Mouse (Mus musculus) forebrain, embryonic 12.5 days (tissue): ENCODE results near the gene Plxnb1. TPM values are rescaled to one million over a fixed set of nuclear protein-coding genes. Genes with fewer than 3 reads are reported as not detected.

Experiments
- ATAC-seq: fragments of 200-750 bp; cut with Nextera tagmentation; 2 replicates; pipeline ENCODE4 v1.8.0; 2017; ENCODE audit warnings: moderate TSS enrichment; ENCODE audit not compliant: low FRiP score
- H3K27ac ChIP-seq: fragments of 300-500 bp; sonication (generic); 2 replicates; pipeline ENCODE4 v1.5.1; 2016; ENCODE audit warnings: mild to moderate bottlenecking
- H3K27me3 ChIP-seq: fragments of 300-500 bp; sonication (generic); 2 replicates; pipeline ENCODE4 v1.6.1; 2016; ENCODE audit warnings: mild to moderate bottlenecking
- H3K36me3 ChIP-seq: fragments of 300-500 bp; sonication (generic); replicated peaks from 2 replicates; pipeline ENCODE4 v1.6.1; 2016; ENCODE audit warnings: mild to moderate bottlenecking
- H3K4me1 ChIP-seq: fragments of 300-500 bp; sonication (generic); 2 replicates; pipeline ENCODE4 v1.6.1; 2016
- H3K4me2 ChIP-seq: fragments of 300-500 bp; sonication (generic); 2 replicates; pipeline ENCODE4 v1.6.1; 2016; ENCODE audit warnings: mild to moderate bottlenecking, moderate library complexity
- H3K4me3 ChIP-seq: fragments of 300-500 bp; sonication (generic); replicated peaks from 2 replicates; pipeline ENCODE4 v1.5.1; 2016; ENCODE audit warnings: mild to moderate bottlenecking
- H3K9ac ChIP-seq: fragments of 300-500 bp; sonication (generic); 2 replicates; pipeline ENCODE4 v1.6.1; 2016; ENCODE audit warnings: mild to moderate bottlenecking
- H3K9me3 ChIP-seq: fragments of 300-500 bp; sonication (generic); 2 replicates; pipeline ENCODE4 v1.6.1; 2016
- WGBS: fragments of 180-500 bp; shearing (Covaris S2); methylation state at CpG from one replicate; pipeline ENCODE4 v1.1.7; 2016; 5-methylcytosine and 5-hydroxymethylcytosine counted together
- polyA plus RNA-seq: library from polyadenylated mRNA; unstranded; fragments of >200 nt; fragmentation: Nextera tagmentation; extraction: Ambion mirVana; gene quantifications from 2 replicates; pipeline ENCODE4 v1.2.1, GENCODE M21; 2016

Plxnb1 gene
- polyA plus RNA-seq, 1 experiment from 2014 or later: 39.9 TPM

DNA sequence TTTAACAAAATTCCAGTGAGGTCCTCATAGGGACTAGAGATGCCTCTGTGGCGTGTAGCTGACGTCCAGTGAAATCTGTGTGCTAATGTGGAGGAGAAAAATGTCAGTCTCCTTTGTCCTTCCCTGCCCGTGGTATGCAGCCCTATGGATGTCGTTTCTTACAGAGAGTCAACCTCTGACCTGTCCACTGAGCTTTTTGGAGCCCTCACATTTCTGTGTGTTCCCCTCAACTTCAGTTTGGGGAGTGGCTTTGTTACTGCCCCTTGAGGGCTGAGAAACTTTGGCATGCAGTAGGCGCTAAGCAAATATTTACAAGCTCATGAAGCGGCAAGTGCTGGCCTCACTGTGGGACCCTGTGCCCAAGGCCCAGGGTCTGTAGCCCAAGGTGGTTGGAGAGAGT lies 2.1 kb downstream of the Plxnb1 start:
- peak overlapping the region; percentile 95 for H3K4me2 ChIP-seq
- no peak for ATAC-seq
- peak overlapping the region; percentile 97 for H3K9ac ChIP-seq
- H3K9me3 ChIP-seq: no peaks in the 10 kb centered on the region
- peak overlapping the region; percentile 74 for H3K4me3 ChIP-seq
- WGBS: 15% methylated on average over 6 of the region's 6 CpGs
- peaks cover 56% of the 10 kb centered on the region for H3K4me1 ChIP-seq
- H3K27ac ChIP-seq: peak overlapping the region; percentile 100
- H3K27me3 ChIP-seq: no peaks in the 10 kb centered on the region
- peaks cover 41% of the 10 kb centered on the region for H3K36me3 ChIP-seq

DNA sequence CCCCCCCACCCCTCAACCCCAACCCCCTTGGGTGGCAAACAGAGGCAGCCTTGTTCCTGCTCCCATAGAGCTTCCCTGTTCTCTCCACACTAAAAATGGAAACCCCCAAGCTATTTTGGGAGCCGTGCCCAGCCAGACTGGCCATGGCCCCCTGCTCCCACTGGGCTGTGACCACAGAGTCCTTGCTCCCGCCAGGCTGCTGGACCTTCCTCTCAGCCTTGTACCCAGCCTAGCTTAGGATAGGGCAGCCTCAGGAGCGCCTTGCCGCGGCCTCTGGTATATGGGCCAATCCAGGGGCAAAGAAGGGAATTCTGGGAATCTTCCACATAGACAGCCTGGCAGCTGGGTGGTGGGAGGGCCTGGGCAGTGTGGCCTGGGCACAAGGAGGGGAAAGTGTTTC lies 2.6 kb downstream of the Plxnb1 start:
- Histone ChIP-seq H3K27ac (peak overlapping the region; percentile 100), H3K4me1 (peaks cover 56% of the 10 kb centered on the region), H3K9me3 (no peaks in the 10 kb centered on the region), H3K27me3 (no peaks in the 10 kb centered on the region), H3K4me3 (peak overlapping the region; percentile 74), H3K9ac (peak overlapping the region; percentile 97), H3K4me2 (peak overlapping the region; percentile 95), H3K36me3 (peaks cover 42% of the 10 kb centered on the region)
- no peak for ATAC-seq
- 65% methylated on average over 5 of the region's 5 CpGs for WGBS

DNA sequence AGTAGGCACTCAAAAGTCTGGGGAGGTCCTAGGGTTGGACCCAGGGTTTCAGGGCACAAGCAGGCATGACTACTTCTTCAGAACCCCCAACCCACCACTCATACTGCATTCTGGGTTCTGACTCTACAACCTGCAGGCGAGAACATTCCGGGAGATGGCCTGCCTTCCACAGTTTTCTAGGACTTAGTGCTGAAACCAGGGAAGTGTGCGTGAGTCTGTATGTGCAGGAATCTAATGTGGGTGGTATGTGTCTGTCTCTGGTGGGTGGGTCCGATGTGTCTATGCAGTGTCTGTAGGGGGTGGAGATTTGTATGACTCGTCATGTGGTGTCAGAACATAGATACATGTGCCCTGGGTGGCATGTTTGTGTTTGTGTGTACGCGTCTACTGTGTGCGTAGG lies 3.2 kb downstream of the Plxnb1 start:
- ATAC-seq: no peak
- Histone ChIP-seq H3K9ac (peak overlapping the region; percentile 97), H3K27ac (peak overlapping the region; percentile 100), H3K36me3 (peaks cover 45% of the 10 kb centered on the region), H3K9me3 (no peaks in the 10 kb centered on the region), H3K27me3 (no peaks in the 10 kb centered on the region), H3K4me1 (peaks cover 52% of the 10 kb centered on the region), H3K4me2 (peak overlapping the region; percentile 95), H3K4me3 (peak overlapping the region; percentile 74)
- WGBS: 92% methylated on average over 8 of the region's 8 CpGs

DNA sequence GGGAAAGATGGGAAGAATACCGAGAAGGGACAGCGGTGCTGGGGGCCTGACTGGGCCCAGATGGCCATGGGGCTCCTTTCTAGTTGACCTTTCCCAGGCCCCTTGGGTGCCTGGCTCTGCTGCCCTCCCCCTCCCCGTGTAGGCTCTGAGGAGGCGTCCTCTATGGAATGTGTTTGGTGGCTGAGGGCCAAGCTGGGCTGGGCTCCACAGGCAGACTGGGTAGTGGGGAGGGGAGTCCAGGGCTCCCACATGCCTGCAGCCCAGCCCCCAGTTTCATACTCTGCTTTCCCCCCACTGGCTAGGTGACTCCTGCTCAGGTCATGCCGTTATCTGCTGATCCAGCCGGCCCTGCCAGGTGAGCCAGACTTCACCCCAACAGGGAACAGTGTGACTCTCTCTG lies 3.8 kb downstream of the Plxnb1 start:
- H3K4me3 ChIP-seq: peak overlapping the region; percentile 74; the same call in 1 of the 2 replicates
- 64% methylated on average over 6 of the region's 6 CpGs for WGBS
- peaks cover 46% of the 10 kb centered on the region for H3K4me1 ChIP-seq
- H3K9ac ChIP-seq: peak overlapping the region; percentile 97; the same call in 1 of the 2 replicates
- no peaks in the 10 kb centered on the region for H3K9me3 ChIP-seq
- H3K27me3 ChIP-seq: no peaks in the 10 kb centered on the region
- peak overlapping the region; percentile 100; the same call in 1 of the 2 replicates for H3K27ac ChIP-seq
- ATAC-seq: no peak
- H3K36me3 ChIP-seq: peaks cover 51% of the 10 kb centered on the region
- H3K4me2 ChIP-seq: peak overlapping the region; percentile 95

DNA sequence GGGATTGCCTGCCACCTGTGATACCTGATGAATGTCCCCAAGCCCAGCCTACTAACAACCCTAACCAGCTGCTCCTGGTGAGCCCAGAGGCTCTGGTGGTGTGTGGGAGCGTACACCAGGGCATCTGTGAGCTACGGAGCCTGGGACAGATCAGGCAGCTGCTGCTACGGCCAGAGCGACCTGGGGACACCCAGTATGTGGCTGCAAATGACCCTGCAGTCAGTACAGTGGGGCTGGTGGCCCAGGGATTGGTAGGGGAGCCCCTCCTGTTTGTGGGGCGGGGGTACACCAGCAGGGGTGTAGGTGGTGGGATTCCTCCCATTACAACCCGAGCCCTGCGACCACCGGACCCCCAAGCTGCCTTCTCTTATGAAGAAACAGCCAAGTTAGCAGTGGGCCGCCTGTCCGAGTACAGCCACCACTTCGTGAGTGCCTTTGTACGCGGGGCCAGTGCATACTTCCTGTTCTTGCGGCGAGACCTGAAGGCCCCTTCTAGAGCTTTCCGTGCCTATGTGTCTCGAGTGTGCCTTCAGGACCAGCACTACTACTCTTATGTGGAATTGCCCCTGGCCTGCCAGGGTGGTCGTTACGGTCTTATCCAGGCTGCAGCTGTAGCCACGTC lies 5.2 kb downstream of the Plxnb1 start:
- no peak overlapping the region for H3K4me2 ChIP-seq
- H3K4me1 ChIP-seq: peaks cover 43% of the 10 kb centered on the region
- H3K27me3 ChIP-seq: no peaks in the 10 kb centered on the region
- ATAC-seq: no peak
- no peak overlapping the region for H3K27ac ChIP-seq
- H3K9ac ChIP-seq: no peak overlapping the region
- H3K36me3 ChIP-seq: peaks cover 66% of the 10 kb centered on the region
- no peaks in the 10 kb centered on the region for H3K9me3 ChIP-seq
- H3K4me3 ChIP-seq: no peak overlapping the region
- WGBS: 89% methylated on average over 20 of the region's 20 CpGs

DNA sequence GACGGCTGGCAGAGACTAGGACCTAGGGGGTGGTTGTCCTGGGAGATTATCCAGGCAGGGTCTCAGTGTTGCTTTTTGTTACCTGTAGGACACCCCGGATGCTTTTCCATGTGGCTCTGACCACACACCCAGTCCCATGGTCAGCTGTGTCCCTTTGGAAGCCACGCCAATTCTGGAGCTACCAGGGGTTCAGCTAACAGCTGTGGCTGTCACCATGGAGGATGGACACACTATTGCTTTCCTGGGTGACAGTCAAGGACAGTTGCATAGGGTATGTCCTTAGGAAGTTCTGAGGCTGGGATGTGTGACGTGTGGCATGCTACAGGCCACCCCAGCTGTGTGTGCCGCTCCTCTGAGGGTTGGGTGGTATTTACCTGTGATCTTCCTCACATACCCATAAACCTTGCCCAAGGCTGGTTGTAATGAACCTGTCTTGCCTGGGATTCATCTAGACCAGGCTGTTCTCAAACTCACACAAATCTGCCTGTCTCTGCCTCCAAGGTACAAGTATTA lies 6.8 kb downstream of the Plxnb1 start:
- Histone ChIP-seq H3K9me3 (no peaks in the 10 kb centered on the region), H3K4me3 (no peak overlapping the region), H3K4me1 (peaks cover 35% of the 10 kb centered on the region), H3K27ac (no peak overlapping the region), H3K36me3 (peaks cover 82% of the 10 kb centered on the region), H3K9ac (no peak overlapping the region), H3K4me2 (no peak overlapping the region), H3K27me3 (no peaks in the 10 kb centered on the region)
- 94% methylated on average over 5 of the region's 5 CpGs for WGBS
- ATAC-seq: no peak

DNA sequence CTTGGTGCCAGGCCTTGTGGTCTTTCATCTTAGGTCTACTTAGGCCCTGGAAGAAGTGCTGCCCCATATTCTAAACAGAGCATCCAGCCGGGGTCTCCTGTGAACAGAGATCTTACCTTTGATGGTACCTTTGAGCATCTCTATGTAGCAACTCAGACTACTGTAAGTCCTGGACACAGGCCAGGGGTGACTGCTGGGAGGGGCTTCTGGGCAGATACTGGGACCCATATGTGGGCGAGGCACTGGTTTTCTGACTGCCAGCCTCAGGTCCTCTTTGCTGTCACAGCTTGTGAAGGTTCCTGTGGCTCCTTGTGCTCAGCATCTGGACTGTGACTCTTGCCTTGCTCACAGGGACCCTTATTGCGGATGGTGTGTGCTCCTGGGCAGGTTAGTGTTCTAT lies 7.4 kb downstream of the Plxnb1 start:
- Histone ChIP-seq H3K27ac (0 out of 2 replicates have a peak overlapping the region, but pooled peaks have one; percentile 13), H3K4me3 (no peak overlapping the region), H3K9me3 (no peaks in the 10 kb centered on the region), H3K9ac (no peak overlapping the region), H3K4me2 (no peak overlapping the region), H3K27me3 (no peaks in the 10 kb centered on the region), H3K4me1 (peaks cover 30% of the 10 kb centered on the region), H3K36me3 (peaks cover 85% of the 10 kb centered on the region)
- ATAC-seq: no peak
- WGBS: 93% methylated on average over 3 of the region's 3 CpGs

DNA sequence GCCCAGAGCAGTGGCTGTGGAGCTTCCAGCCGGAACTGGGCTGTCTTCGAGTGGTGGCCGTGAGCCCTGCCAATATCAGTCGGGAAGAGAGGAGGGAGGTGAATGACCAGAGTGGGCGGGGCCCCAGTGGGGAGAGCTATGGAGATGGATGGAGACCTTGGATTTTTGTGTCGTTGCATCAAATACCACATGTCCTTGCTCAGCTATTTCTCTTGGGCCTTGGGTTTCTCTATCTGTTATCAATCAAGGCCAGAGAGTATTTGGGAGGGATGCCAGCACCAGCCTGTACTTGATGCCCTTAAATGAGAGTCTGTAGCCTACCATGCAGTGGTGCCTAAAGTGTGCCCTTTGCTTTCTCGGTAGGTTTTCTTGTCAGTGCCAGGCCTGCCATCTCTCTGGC lies 8.1 kb downstream of the Plxnb1 start:
- Histone ChIP-seq H3K9ac (no peak overlapping the region), H3K4me1 (peaks cover 23% of the 10 kb centered on the region), H3K27me3 (no peaks in the 10 kb centered on the region), H3K36me3 (peaks cover 93% of the 10 kb centered on the region), H3K4me2 (no peak overlapping the region), H3K4me3 (no peak overlapping the region), H3K27ac (no peak overlapping the region), H3K9me3 (no peaks in the 10 kb centered on the region)
- ATAC-seq: no peak
- 85% methylated on average over 7 of the region's 7 CpGs for whole genome bisulfite sequencing

DNA sequence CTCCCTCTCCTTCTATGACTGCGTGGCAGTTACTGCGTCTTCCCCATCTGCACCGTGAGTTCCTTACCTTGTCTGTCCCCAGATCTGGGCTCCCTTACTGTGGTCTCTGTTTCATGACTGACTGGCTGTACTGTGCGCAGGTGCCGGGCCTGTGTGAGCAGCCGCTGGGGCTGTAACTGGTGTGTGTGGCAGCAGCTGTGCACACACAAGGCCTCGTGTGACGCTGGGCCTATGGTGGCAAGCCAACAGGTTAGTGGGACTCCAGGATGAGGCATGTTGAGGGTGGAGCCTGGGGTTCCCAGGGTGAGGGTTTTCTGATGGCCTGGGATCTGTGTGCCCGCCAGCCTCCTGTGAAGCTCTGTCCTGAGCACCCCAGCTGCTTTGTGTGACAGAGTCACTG lies 8.9 kb downstream of the Plxnb1 start:
- no peak for ATAC-seq
- peaks cover 15% of the 10 kb centered on the region for H3K4me1 ChIP-seq
- peaks cover 98% of the 10 kb centered on the region for H3K36me3 ChIP-seq
- no peaks in the 10 kb centered on the region for H3K9me3 ChIP-seq
- H3K27me3 ChIP-seq: no peaks in the 10 kb centered on the region
- WGBS: 92% methylated on average over 9 of the region's 9 CpGs
- H3K9ac ChIP-seq: no peak overlapping the region
- H3K27ac ChIP-seq: 0 out of 2 replicates have a peak overlapping the region, but pooled peaks have one; percentile 13
- H3K4me2 ChIP-seq: no peak overlapping the region
- no peak overlapping the region for H3K4me3 ChIP-seq

DNA sequence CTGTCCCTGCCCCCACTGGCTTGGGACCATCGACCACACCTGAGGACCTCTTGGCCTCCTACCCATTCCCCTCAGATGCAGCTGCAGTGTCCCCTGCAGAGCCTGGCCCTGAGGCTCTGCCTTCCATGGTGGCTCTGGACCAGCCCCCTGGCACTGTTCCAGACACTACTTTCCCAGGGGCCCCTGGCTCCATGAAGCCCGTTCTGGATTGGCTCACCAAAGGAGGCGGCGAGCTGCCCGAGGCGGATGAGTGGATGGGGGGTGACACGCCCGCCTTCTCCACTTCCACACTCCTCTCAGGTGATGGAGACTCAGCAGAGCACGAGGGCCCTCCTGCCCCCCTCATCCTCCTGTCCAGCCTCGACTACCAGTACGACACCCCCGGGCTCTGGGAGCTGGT lies 9.8 kb downstream of the Plxnb1 start:
- H3K36me3 ChIP-seq: peaks cover 98% of the 10 kb centered on the region
- H3K27ac ChIP-seq: no peak overlapping the region
- H3K4me1 ChIP-seq: peaks cover 11% of the 10 kb centered on the region
- 85% methylated on average over 12 of the region's 12 CpGs for WGBS
- ATAC-seq: peak; percentile 27; the same call in 1 of the 2 replicates
- H3K9ac ChIP-seq: no peak overlapping the region
- H3K4me2 ChIP-seq: no peak overlapping the region
- H3K9me3 ChIP-seq: no peaks in the 10 kb centered on the region
- no peak overlapping the region for H3K4me3 ChIP-seq
- no peaks in the 10 kb centered on the region for H3K27me3 ChIP-seq

DNA sequence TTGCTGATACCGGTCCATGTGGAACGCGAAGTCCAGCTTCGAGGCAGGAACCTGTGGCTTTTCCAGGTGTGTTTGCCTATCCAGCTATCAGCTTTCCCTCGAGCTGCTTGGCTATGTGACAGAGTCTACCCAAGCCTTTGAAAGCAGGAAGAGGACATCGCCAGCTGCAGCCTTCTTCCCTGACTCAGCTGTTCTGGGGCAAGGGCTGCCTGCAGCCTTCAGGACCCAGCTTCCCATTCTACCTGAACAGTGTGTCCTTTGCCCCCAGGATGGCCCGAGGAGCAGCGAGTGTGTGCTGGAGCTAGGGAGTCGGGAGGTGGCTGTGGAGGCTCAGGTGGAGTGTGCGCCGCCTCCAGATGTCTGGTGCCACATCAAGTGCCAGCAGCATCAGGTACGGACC lies 10.5 kb downstream of the Plxnb1 start:
- H3K4me3 ChIP-seq: no peak overlapping the region
- H3K27me3 ChIP-seq: no peaks in the 10 kb centered on the region
- peaks cover 98% of the 10 kb centered on the region for H3K36me3 ChIP-seq
- no peak overlapping the region for H3K9ac ChIP-seq
- peaks cover 7% of the 10 kb centered on the region for H3K4me1 ChIP-seq
- WGBS: 96% methylated on average over 12 of the region's 12 CpGs
- no peak overlapping the region for H3K27ac ChIP-seq
- H3K4me2 ChIP-seq: no peak overlapping the region
- ATAC-seq: no peak
- no peaks in the 10 kb centered on the region for H3K9me3 ChIP-seq

DNA sequence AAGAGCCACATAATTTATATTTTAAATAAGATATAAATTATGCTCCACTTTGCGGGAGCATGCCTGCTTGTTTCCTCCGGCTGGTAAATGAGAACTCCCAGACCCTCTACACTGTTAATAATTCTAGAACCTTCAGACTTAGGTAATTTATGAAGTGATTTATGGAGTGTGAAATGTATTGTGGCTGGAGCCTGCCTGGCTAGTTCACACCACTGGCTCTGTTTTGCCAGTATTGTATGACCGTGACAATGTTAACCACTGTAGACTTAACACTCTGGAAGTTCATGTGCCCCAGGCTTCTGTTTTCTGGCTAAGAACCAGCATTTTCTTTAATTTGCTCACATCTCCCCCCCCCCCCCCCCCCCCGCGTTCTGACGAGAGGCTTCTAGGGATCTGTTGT lies 12.2 kb downstream of the Plxnb1 start:
- Histone ChIP-seq H3K4me2 (no peak overlapping the region), H3K4me3 (no peak overlapping the region), H3K9ac (no peak overlapping the region), H3K36me3 (peaks cover 98% of the 10 kb centered on the region), H3K4me1 (peaks cover 7% of the 10 kb centered on the region), H3K27ac (no peak overlapping the region), H3K9me3 (no peaks in the 10 kb centered on the region), H3K27me3 (no peaks in the 10 kb centered on the region)
- WGBS: 94% methylated on average over 3 of the region's 6 CpGs
- ATAC-seq: no peak

DNA sequence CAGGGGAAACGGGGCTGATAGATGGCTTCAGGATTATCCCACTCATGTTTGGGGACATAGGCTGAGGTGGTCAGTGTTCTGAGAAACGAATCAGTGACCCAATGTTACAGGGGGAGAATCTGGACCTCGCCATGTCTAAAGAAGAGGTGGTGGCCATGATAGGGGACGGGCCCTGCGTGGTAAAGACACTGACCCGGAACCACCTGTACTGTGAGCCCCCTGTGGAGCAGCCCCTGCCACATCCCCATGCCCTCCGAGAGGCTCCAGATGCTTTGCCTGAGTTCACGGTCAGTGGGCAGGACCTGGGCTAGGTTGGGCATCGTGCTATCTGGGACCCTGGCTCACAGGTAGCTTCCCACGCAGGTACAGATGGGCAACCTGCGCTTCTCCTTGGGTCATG lies 15.1 kb downstream of the Plxnb1 start:
- Histone ChIP-seq H3K36me3 (peaks cover 98% of the 10 kb centered on the region), H3K4me1 (no peaks in the 10 kb centered on the region), H3K9me3 (no peaks in the 10 kb centered on the region), H3K4me3 (no peak overlapping the region), H3K27me3 (no peaks in the 10 kb centered on the region), H3K9ac (no peak overlapping the region), H3K4me2 (no peak overlapping the region), H3K27ac (no peak overlapping the region)
- no peak for ATAC-seq
- WGBS: 93% methylated on average over 11 of the region's 11 CpGs
